Mouse (Mus musculus): ENCODE results near the gene Scfd1. TPM values are rescaled to one million over a fixed set of nuclear protein-coding genes. Genes with fewer than 3 reads are reported as not detected.
A peak's percentile ranks its signal among the peaks of the same experiment; 100 is the strongest.

The Scfd1 gene
- polyA plus RNA-seq, 1 experiment from 2014 or later = 42.4 TPM

GRCm38 (mm10) chr12:51402060-51402698 lies 24.9 kb downstream of the Scfd1 start:
- no peak overlapping the region for H3K9ac ChIP-seq
- H3K27ac ChIP-seq = no peak overlapping the region
- H3K36me3 ChIP-seq = peaks cover 44% of the 10 kb centered on the region
- ATAC-seq (ENCODE audit: low read depth) = no peak
- H3K27me3 ChIP-seq = no peaks in the 10 kb centered on the region
- 76% methylated on average over 5 of the region's 5 CpGs for whole genome bisulfite sequencing (ENCODE audit: insufficient replicate concordance)
- H3K9me3 ChIP-seq (replicated peaks) = no peaks in the 10 kb centered on the region
- H3K4me1 ChIP-seq (replicated peaks) = no peaks in the 10 kb centered on the region
- no peak for DNase-seq
- H3K4me3 ChIP-seq (replicated peaks) = no peak overlapping the region
- no peak overlapping the region for H3K4me2 ChIP-seq

- no peaks in the 10 kb centered on the region for H3K9me3 ChIP-seq (replicated peaks)
- H3K4me3 ChIP-seq (replicated peaks) = no peak overlapping the region
- H3K36me3 ChIP-seq = peaks cover 48% of the 10 kb centered on the region
- H3K27ac ChIP-seq = no peak overlapping the region
- DNase-seq (no peak), ATAC-seq (ENCODE audit: low read depth) (no peak)
- no peaks in the 10 kb centered on the region for H3K27me3 ChIP-seq
- H3K4me2 ChIP-seq = no peak overlapping the region
- H3K9ac ChIP-seq = no peak overlapping the region
- H3K4me1 ChIP-seq (replicated peaks) = no peaks in the 10 kb centered on the region
- WGBS (ENCODE audit: insufficient replicate concordance) = 65% methylated on average over 4 of the region's 4 CpGs
These were observed 26.8 kb downstream of the Scfd1 start for GRCm38 (mm10) chr12:51403987-51404586.

GRCm38 (mm10) chr12:51411362-51411761 lies 34.1 kb downstream of the Scfd1 start:
- H3K27ac ChIP-seq = no peak overlapping the region
- no peak overlapping the region for H3K4me3 ChIP-seq (replicated peaks)
- ATAC-seq (ENCODE audit: low read depth) = 0 out of 2 replicates have a peak, but pooled peaks have one; percentile 39
- peaks cover 44% of the 10 kb centered on the region for H3K36me3 ChIP-seq
- no peak overlapping the region for H3K4me2 ChIP-seq
- no peak for DNase-seq
- WGBS (ENCODE audit: insufficient replicate concordance) = 21% methylated on average over 4 of the region's 4 CpGs
- peaks cover 7% of the 10 kb centered on the region for H3K4me1 ChIP-seq (replicated peaks)
- no peaks in the 10 kb centered on the region for H3K9me3 ChIP-seq (replicated peaks)
- no peak overlapping the region for H3K9ac ChIP-seq
- no peaks in the 10 kb centered on the region for H3K27me3 ChIP-seq

- H3K9me3 ChIP-seq (replicated peaks) = no peaks in the 10 kb centered on the region
- ATAC-seq (ENCODE audit: low read depth) = no peak
These were observed 60.2 kb downstream of the Scfd1 start for GRCm38 (mm10) chr12:51437541-51437940.

GRCm38 (mm10) chr12:51438311-51438710 lies 61.0 kb downstream of the Scfd1 start:
- Histone ChIP-seq H3K9me3 (replicated peaks) (no peaks in the 10 kb centered on the region), H3K4me1 (replicated peaks) (no peaks in the 10 kb centered on the region), H3K4me3 (replicated peaks) (no peak overlapping the region), H3K4me2 (no peak overlapping the region), H3K36me3 (peaks cover 60% of the 10 kb centered on the region), H3K9ac (no peak overlapping the region), H3K27ac (no peak overlapping the region), H3K27me3 (no peaks in the 10 kb centered on the region)
- WGBS (ENCODE audit: insufficient replicate concordance) = 60% methylated on average over 2 of the region's 2 CpGs
- ATAC-seq (ENCODE audit: low read depth) = no peak
- DNase-seq = no peak

More at GRCm38 (mm10) chr12:51437541-51437940, 60.2 kb downstream of the Scfd1 start:
- Histone ChIP-seq H3K27ac (no peak overlapping the region), H3K4me3 (replicated peaks) (no peak overlapping the region), H3K4me1 (replicated peaks) (no peaks in the 10 kb centered on the region), H3K27me3 (no peaks in the 10 kb centered on the region), H3K9ac (no peak overlapping the region), H3K4me2 (no peak overlapping the region), H3K36me3 (peaks cover 58% of the 10 kb centered on the region)
- 83% methylated on average over 2 of the region's 2 CpGs for WGBS (ENCODE audit: insufficient replicate concordance)
- no peak for DNase-seq

GRCm38 (mm10) chr12:51449303-51449702 lies 72.0 kb downstream of the Scfd1 start:
- H3K4me1 ChIP-seq (replicated peaks) = no peaks in the 10 kb centered on the region
- ATAC-seq (ENCODE audit: low read depth) = no peak

GRCm38 (mm10) chr12:51470881-51471280 lies 93.6 kb downstream of the Scfd1 start:
- WGBS (ENCODE audit: insufficient replicate concordance) = 64% methylated on average over 4 of the region's 4 CpGs
- H3K4me3 ChIP-seq (replicated peaks) = no peak overlapping the region

More at GRCm38 (mm10) chr12:51449303-51449702, 72.0 kb downstream of the Scfd1 start:
- Histone ChIP-seq H3K27ac (no peak overlapping the region), H3K9me3 (replicated peaks) (no peaks in the 10 kb centered on the region), H3K27me3 (no peaks in the 10 kb centered on the region), H3K4me3 (replicated peaks) (no peak overlapping the region), H3K36me3 (peaks cover 47% of the 10 kb centered on the region), H3K4me2 (no peak overlapping the region), H3K9ac (no peak overlapping the region)
- no peak for DNase-seq
- 63% methylated on average over 2 of the region's 2 CpGs for WGBS (ENCODE audit: insufficient replicate concordance)

GRCm38 (mm10) chr12:51481246-51481645 lies 103.9 kb downstream of the Scfd1 start:
- Histone ChIP-seq H3K4me1 (replicated peaks) (no peaks in the 10 kb centered on the region), H3K27ac (no peak overlapping the region), H3K9me3 (replicated peaks) (no peaks in the 10 kb centered on the region; the same call in 1 of the 2 replicates), H3K36me3 (no peaks in the 10 kb centered on the region), H3K4me2 (no peak overlapping the region), H3K4me3 (replicated peaks) (no peak overlapping the region), H3K9ac (no peak overlapping the region), H3K27me3 (no peaks in the 10 kb centered on the region)
- 68% methylated on average over 2 of the region's 2 CpGs for WGBS (ENCODE audit: insufficient replicate concordance)
- ATAC-seq (ENCODE audit: low read depth) = no peak
- no peak for DNase-seq

More at GRCm38 (mm10) chr12:51470881-51471280, 93.6 kb downstream of the Scfd1 start:
- Histone ChIP-seq H3K27me3 (no peaks in the 10 kb centered on the region), H3K36me3 (no peaks in the 10 kb centered on the region), H3K4me2 (no peak overlapping the region), H3K9me3 (replicated peaks) (no peaks in the 10 kb centered on the region), H3K9ac (no peak overlapping the region), H3K27ac (no peak overlapping the region), H3K4me1 (replicated peaks) (no peaks in the 10 kb centered on the region)
- DNase-seq (no peak), ATAC-seq (ENCODE audit: low read depth) (no peak)

- no peaks in the 10 kb centered on the region for H3K27me3 ChIP-seq
- H3K4me2 ChIP-seq = no peak overlapping the region
- no peaks in the 10 kb centered on the region for H3K36me3 ChIP-seq
- no peaks in the 10 kb centered on the region; the same call in 1 of the 2 replicates for H3K4me1 ChIP-seq (replicated peaks)
- no peak for ATAC-seq (ENCODE audit: low read depth)
- H3K9me3 ChIP-seq (replicated peaks) = no peaks in the 10 kb centered on the region
- no peak overlapping the region for H3K9ac ChIP-seq
- 51% methylated on average over 7 of the region's 7 CpGs for WGBS (ENCODE audit: insufficient replicate concordance)
- H3K27ac ChIP-seq = no peak overlapping the region
- DNase-seq = no peak
- H3K4me3 ChIP-seq (replicated peaks) = no peak overlapping the region
These were observed 114.7 kb downstream of the Scfd1 start for GRCm38 (mm10) chr12:51492040-51492439.

GRCm38 (mm10) chr12:51493476-51493875 lies 116.2 kb downstream of the Scfd1 start:
- DNase-seq = no peak

GRCm38 (mm10) chr12:51494641-51495040 lies 117.3 kb downstream of the Scfd1 start:
- H3K9ac ChIP-seq = no peak overlapping the region
- H3K4me1 ChIP-seq (replicated peaks) = no peaks in the 10 kb centered on the region; the same call in 1 of the 2 replicates
- 85% methylated on average over 20 of the region's 20 CpGs for WGBS (ENCODE audit: insufficient replicate concordance)
- H3K4me3 ChIP-seq (replicated peaks) = no peak overlapping the region
- H3K27ac ChIP-seq = no peak overlapping the region
- no peak overlapping the region for H3K4me2 ChIP-seq
- DNase-seq (no peak), ATAC-seq (ENCODE audit: low read depth) (no peak)
- H3K27me3 ChIP-seq = no peaks in the 10 kb centered on the region
- no peaks in the 10 kb centered on the region for H3K9me3 ChIP-seq (replicated peaks)
- H3K36me3 ChIP-seq = no peaks in the 10 kb centered on the region

More at GRCm38 (mm10) chr12:51493476-51493875, 116.2 kb downstream of the Scfd1 start:
- Histone ChIP-seq H3K27me3 (no peaks in the 10 kb centered on the region), H3K4me3 (replicated peaks) (no peak overlapping the region), H3K9ac (no peak overlapping the region), H3K9me3 (replicated peaks) (no peaks in the 10 kb centered on the region), H3K4me1 (replicated peaks) (no peaks in the 10 kb centered on the region; the same call in 1 of the 2 replicates), H3K36me3 (no peaks in the 10 kb centered on the region), H3K27ac (no peak overlapping the region), H3K4me2 (no peak overlapping the region)
- no peak for ATAC-seq (ENCODE audit: low read depth)
- 75% methylated on average over 11 of the region's 11 CpGs for WGBS (ENCODE audit: insufficient replicate concordance)

Data from liver, embryonic 13.5 days (tissue).